Mouse (Mus musculus): Measurements from ENCODE around the gene Tmem150a.

Tmem150a gene

DNA sequence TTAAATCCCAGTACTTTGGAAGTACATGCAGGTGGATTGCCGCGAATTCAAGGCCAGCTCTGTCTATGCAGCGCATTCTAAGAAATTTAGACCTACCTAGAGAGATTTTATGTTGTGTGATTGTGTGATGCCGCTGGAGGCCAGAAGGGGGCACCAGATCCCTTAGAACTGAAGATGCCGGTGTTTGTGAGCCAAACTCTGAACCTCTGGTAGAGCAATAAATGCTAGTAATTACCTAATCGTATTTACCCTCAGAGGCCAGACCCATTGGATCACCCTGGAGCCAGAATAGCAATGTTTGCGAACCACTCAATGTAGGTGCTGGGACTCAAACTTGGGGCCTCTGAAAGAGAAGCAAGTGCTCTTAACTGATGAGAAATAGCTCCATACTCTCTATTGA lies 46.6 kb downstream of the Tmem150a start:
- DNase-seq (ENCODE audit: low spot score in 2 of 2), result peak; percentile 32 to 34

DNA sequence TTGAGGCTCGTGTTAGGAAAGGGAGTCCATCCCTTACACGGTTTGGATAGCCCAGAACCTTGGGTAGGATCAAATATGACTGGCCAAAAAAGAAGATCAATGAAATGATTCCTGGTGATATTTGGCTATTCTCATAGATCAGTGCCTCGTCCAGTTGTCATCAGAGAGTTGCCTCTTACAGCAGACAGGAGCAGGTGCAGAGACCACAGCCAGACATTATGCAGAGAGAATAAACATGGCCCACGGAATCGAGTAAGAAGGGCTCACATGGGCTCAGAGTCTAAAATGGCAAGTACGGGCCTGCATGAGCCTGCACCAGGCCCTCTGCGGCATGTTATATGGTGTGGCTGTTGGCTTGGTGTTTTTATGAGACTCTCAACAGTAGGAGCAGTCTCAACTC lies 50.1 kb downstream of the Tmem150a start:
- DNase-seq (ENCODE audit: low spot score in 2 of 2), result no peak

DNA sequence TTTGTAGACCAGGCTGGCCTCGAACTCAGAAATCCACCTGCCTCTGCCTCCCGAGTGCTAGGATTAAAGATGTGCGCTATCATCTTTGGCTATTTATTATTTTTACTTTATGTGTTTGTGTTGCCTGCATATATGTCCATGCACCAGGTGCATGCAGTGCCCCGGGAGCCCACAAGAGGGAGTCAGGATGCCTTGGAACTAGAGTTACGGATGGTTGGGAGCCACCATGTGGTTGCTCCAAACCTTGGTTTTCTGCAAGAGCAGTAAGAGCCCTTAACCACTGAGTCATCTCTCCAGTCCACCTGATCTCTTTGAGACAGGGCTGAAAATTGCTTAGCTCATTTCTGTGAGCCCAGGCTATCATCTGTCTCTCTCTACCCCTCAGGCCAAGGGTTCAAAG lies 51.9 kb downstream of the Tmem150a start:
- peak; percentile 74 to 77 for DNase-seq (ENCODE audit: low spot score in 2 of 2)
